Mouse (Mus musculus): ENCODE measurements around the gene Ripply3. TPM values are rescaled to one million over a fixed set of nuclear protein-coding genes. Genes with fewer than 3 reads are reported as not detected.
A peak's percentile ranks its signal among the peaks of the same experiment; 100 is the strongest.

The Ripply3 gene
- total RNA-seq, 4 experiments from 2014 or later, result 0.21 to 0.71 (median 0.57) TPM; not detected in 1

DNA sequence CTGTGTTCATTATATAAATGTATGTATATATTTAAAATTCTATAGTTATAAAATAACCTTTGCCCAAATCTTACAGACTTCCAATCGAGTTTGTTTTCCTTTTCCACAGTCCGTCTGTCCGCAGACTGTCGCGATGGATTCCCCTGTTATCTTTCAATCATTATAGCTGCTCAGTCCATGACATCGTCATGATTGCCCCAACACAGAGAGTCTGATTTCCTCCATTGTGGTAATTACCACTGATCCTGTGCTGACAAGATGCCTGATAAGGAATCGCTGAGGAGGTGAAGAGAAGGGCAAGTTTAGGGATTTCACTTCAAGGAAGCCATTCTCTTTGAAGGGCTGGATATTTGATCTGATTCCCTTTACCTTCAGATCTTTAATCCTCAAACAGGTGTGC, 27.8 kb downstream of the Ripply3 start:
- DNase-seq (ENCODE audit: low spot score in 2 of 2), result no peak

GRCm38 (mm10) chr16:94356776-94357494, 28.7 kb downstream of the Ripply3 start:
- no peak for DNase-seq (ENCODE audit: low spot score in 2 of 2)

DNA sequence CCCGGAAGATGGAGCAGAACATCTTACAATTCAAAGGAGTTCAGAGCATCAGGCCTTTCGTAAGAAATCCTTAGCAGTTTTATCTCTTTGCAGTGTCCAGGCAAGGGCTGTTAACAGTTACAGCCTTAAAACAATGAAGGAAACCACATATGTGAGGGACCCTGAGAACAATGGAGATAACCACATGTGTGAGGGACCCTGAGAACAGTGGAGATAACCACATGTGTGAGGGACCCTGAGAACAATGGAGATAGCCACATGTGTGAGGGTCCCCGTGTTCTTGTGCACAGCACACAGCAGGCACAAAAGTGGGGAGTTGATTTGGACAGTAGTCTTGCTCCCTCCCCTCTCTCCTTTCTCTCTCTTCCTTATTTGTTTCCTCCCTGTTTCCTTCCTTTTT, 29.9 kb downstream of the Ripply3 start:
- no peak for DNase-seq (ENCODE audit: low spot score in 2 of 2)

DNA sequence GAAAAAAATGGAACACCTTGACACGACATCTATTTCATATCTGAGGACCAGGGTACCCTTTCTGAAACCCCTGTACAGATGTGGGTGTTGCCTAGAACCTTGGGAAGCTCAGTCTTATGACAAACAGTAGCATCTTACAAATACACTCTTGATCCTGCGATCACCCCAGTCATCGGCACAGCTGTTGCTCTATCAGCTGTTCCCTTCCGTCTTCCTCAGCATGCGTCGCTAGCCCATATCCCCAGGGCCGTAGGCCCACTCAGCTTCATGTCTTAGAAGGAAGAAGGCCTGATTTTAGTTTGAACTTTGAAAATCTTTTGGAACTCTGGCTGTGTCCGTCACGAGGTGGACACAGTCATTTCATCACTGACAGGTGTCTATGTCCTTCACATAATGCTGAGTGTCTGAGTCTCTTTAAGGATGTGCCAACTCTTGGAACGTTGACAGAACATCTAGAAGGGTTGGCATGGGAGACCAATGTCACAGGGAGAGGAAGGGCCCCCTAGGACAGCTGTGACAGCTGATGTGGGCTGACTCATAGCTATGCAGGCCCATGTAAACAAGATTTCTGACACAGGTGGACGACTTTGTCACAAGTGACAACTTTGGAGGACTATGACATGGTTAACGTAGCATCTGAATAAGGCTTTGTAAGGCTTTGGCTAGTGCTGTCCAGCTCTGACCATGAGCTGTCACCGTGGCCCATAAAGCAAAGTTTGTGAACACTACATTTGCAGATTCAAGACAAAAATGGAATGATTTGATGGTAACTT, 32.5 kb downstream of the Ripply3 start:
- no peak for DNase-seq (ENCODE audit: low spot score in 2 of 2)

DNA sequence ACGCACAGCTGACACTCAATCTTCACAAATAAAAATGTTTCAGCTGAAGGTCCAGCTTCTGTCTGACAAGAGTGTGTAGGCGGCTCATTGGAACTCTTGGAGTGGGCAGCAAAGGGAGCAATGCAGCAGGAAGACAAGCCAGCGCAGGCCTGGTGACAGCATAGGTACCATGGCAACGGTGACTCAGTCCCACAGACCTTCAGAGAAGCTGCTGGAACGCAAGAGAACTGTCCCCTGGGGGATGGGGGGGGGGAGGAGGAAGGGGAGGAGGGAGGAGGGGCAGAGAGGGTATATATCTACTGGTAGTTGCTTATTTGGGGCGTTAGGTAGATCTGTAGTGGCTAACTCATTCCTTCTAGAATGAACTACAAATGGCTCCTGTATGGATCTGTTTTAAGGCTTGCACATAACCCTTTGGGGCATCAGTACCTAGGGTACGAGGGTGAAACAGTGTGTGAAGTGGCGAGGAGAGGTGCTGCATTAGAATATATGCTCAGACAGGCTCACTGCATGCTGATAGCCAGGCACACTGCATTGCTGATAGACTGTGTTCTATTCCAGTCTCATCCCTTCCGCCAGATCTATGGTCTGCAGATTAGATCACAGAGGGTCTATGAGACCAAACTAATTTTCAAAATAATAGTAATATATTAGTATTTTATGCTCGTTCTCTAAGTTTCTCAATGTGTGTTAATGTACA, 34.1 kb downstream of the Ripply3 start:
- peak; percentile 85 to 87 for DNase-seq (ENCODE audit: low spot score in 2 of 2)

- DNase-seq (ENCODE audit: low spot score in 2 of 2), result no peak
These were observed 35.6 kb downstream of the Ripply3 start for GRCm38 (mm10) chr16:94363814-94364213.

GRCm38 (mm10) chr16:94365435-94365834, 37.2 kb downstream of the Ripply3 start:
- DNase-seq (ENCODE audit: low spot score in 2 of 2), result no peak

- no peak for DNase-seq (ENCODE audit: low spot score in 2 of 2)
These were observed 41.5 kb downstream of the Ripply3 start for GRCm38 (mm10) chr16:94369596-94370172.

GRCm38 (mm10) chr16:94370173-94370914, 42.1 kb downstream of the Ripply3 start, which contains the start of gene Ttc3:
TSS of gene Ttc3 (plus strand) at chr16:94370618.
- DNase-seq (ENCODE audit: low spot score in 2 of 2), result peak; percentile 93 to 94

DNA sequence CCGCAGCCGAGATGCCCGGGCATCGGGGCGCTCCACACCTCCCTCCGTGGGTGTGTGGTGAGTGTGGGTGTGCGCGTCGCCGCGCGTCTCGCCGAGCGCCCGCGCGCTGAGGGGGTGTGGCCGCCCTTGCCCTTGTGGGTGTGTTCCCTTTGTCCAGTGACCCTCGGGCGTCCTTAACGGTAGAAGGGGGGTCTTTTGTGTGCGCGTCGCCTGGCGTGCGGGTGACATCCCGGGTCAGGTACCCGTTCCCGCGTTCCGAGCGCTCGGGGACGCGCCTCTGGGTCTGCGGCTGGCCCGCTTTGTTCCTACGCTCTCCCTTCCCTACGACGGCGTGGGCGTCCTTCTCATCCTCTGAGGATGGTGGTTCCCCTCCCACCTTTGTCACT, 42.7 kb downstream of the Ripply3 start:
- DNase-seq (ENCODE audit: low spot score in 2 of 2), result peak in 1 of 2 experiments; percentile 64

GRCm38 (mm10) chr16:94371301-94371931, 43.2 kb downstream of the Ripply3 start, which contains the start of gene Pigp:
TSS of gene Pigp (minus strand) at chr16:94371842.
- DNase-seq (ENCODE audit: low spot score in 2 of 2), result peak in 1 of 2 experiments; percentile 55

GRCm38 (mm10) chr16:94379386-94379785, 51.2 kb downstream of the Ripply3 start:
- DNase-seq (ENCODE audit: low spot score in 2 of 2), result no peak

DNA sequence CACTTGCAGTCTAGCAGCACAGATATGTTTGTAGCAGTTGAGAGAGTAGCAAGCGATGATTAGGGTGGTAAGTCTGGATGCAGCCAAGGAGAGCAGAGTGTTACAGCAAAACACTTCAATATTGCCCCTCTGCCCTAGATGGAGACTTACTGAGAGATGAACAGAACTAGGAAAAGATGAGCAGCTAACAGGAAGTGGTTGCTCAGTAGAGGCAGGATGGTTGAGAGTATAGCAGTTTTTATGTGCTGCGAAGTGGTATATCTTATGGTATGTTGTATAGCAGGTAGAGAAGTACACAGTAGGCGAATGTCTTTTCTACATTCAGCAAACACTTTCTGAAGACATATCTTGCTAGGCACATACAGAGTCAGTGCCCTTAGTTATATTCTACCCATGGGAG, 55.1 kb downstream of the Ripply3 start:
- DNase-seq (ENCODE audit: low spot score in 2 of 2), result no peak

Other genes with a start within 250 kb of the Ripply3 start
- gene Sim2, start 243.5 kb upstream of the Ripply3 start, total RNA-seq (2022), result 1 to 10 TPM in 1 of 4 experiments, under 1 TPM in 2, not detected in 1; 0.18 to 1.4 (median 0.23) TPM
- gene Hlcs, start 14.8 kb upstream of the Ripply3 start, total RNA-seq (2022), result 10 to 100 TPM; 14.0 to 16.5 (median 15.7) TPM
- 100 to 1,000 TPM; 668 to 837 (median 753) TPM for gene Ttc3, start 42.2 kb downstream of the Ripply3 start, total RNA-seq (2022)
- 10 to 100 TPM; 44.5 to 52.5 (median 48.7) TPM for gene Pigp, start 43.4 kb downstream of the Ripply3 start, total RNA-seq (2022)
- 10 to 100 TPM; 33.4 to 40.3 (median 38.7) TPM for gene Vps26c, start 198.4 kb downstream of the Ripply3 start, total RNA-seq (2022)
- 10 to 100 TPM; 90.2 to 98.5 (median 96.3) TPM for gene Dyrk1a, start 241.6 kb downstream of the Ripply3 start, total RNA-seq (2022)